Mouse (Mus musculus) forebrain, embryonic 13.5 days (tissue): ENCODE data around the gene Trip11. TPM values are rescaled to one million over a fixed set of nuclear protein-coding genes. Genes with fewer than 3 reads are reported as not detected.

Experiments used
- ATAC-seq: fragments of 200-750 bp; cut with Nextera tagmentation; 2 replicates; pipeline ENCODE4 v1.8.0; 2017
- H3K27ac ChIP-seq: fragments of 300-500 bp; sonication (generic); 2 replicates; pipeline ENCODE4 v1.5.1; 2015; ENCODE audit warnings: inconsistent platforms, mild to moderate bottlenecking, moderate library complexity
- H3K27me3 ChIP-seq: fragments of 300-500 bp; sonication (generic); 2 replicates; pipeline ENCODE4 v1.6.1; 2015; ENCODE audit warnings: mild to moderate bottlenecking, inconsistent platforms
- H3K36me3 ChIP-seq: fragments of 300-500 bp; sonication (generic); 2 replicates; pipeline ENCODE4 v1.6.1; 2015; ENCODE audit warnings: mild to moderate bottlenecking, inconsistent platforms; ENCODE audit not compliant: poor library complexity, severe bottlenecking
- H3K4me1 ChIP-seq: fragments of 300-500 bp; sonication (generic); 2 replicates; pipeline ENCODE4 v1.6.1; 2015; ENCODE audit warnings: inconsistent platforms
- H3K4me2 ChIP-seq: fragments of 300-500 bp; sonication (generic); 2 replicates; pipeline ENCODE4 v1.6.1; 2015; ENCODE audit warnings: inconsistent platforms, mild to moderate bottlenecking, moderate library complexity
- H3K4me3 ChIP-seq: fragments of 300-500 bp; sonication (generic); 2 replicates; pipeline ENCODE4 v1.5.1; 2015; ENCODE audit warnings: mild to moderate bottlenecking, inconsistent platforms
- H3K9ac ChIP-seq: fragments of 300-500 bp; sonication (generic); 2 replicates; pipeline ENCODE4 v1.6.1; 2015; ENCODE audit warnings: mild to moderate bottlenecking, inconsistent platforms
- H3K9me3 ChIP-seq: fragments of 300-500 bp; sonication (generic); replicated peaks from 2 replicates; pipeline ENCODE4 v1.6.1; 2016; ENCODE audit warnings: inconsistent platforms
- WGBS: fragments of 180-500 bp; shearing (Covaris S2); methylation state at CpG from one replicate; pipeline ENCODE4 v1.1.7; 2015; 5-methylcytosine and 5-hydroxymethylcytosine counted together
- polyA plus RNA-seq: library from polyadenylated mRNA; unstranded; fragments of >200 nt; fragmentation: Nextera tagmentation; extraction: Ambion mirVana; gene quantifications from 2 replicates; pipeline ENCODE4 v1.2.1, GENCODE M21; 2015

Trip11 gene
- polyA plus RNA-seq, 1 experiment from 2014 or later = 24.0 TPM

- Histone ChIP-seq H3K4me1 (peaks cover 14% of the 10 kb centered on the region), H3K9ac (no peak overlapping the region), H3K36me3 (no peaks in the 10 kb centered on the region), H3K4me2 (no peak overlapping the region), H3K27ac (no peak overlapping the region), H3K4me3 (no peak overlapping the region), H3K9me3 (no peaks in the 10 kb centered on the region), H3K27me3 (peaks cover 24% of the 10 kb centered on the region)
- WGBS = 44% methylated on average over 5 of the region's 5 CpGs
- ATAC-seq = no peak
Measured at GRCm38 (mm10) chr12:101816810-101817209, 96.3 kb downstream of the Trip11 start.

- Histone ChIP-seq H3K27ac (no peak overlapping the region), H3K27me3 (peaks cover 19% of the 10 kb centered on the region), H3K36me3 (no peaks in the 10 kb centered on the region), H3K9ac (no peak overlapping the region), H3K4me3 (no peak overlapping the region), H3K4me2 (no peak overlapping the region), H3K4me1 (peaks cover 14% of the 10 kb centered on the region), H3K9me3 (no peaks in the 10 kb centered on the region)
- ATAC-seq = no peak
- WGBS = 89% methylated on average over 6 of the region's 6 CpGs
Measured at GRCm38 (mm10) chr12:101815796-101816195, 97.3 kb downstream of the Trip11 start.

GRCm38 (mm10) chr12:101814423-101814822, 98.6 kb downstream of the Trip11 start:
- 94% methylated on average over 2 of the region's 2 CpGs for WGBS
- Histone ChIP-seq H3K9ac (no peak overlapping the region), H3K27ac (no peak overlapping the region), H3K4me3 (no peak overlapping the region), H3K27me3 (peaks cover 9% of the 10 kb centered on the region), H3K4me1 (peaks cover 11% of the 10 kb centered on the region), H3K9me3 (no peaks in the 10 kb centered on the region), H3K36me3 (no peaks in the 10 kb centered on the region), H3K4me2 (no peak overlapping the region)
- ATAC-seq = no peak

- H3K4me1 ChIP-seq = no peaks in the 10 kb centered on the region
- WGBS = 61% methylated on average over 6 of the region's 6 CpGs
- no peaks in the 10 kb centered on the region for H3K36me3 ChIP-seq
- ATAC-seq = no peak
- no peak overlapping the region for H3K4me3 ChIP-seq
- no peaks in the 10 kb centered on the region for H3K27me3 ChIP-seq
- no peaks in the 10 kb centered on the region for H3K9me3 ChIP-seq
- no peak overlapping the region for H3K27ac ChIP-seq
- H3K9ac ChIP-seq = no peak overlapping the region
- no peak overlapping the region for H3K4me2 ChIP-seq
Measured at GRCm38 (mm10) chr12:101811181-101811580, 101.9 kb downstream of the Trip11 start.

GRCm38 (mm10) chr12:101810515-101810914, 102.6 kb downstream of the Trip11 start:
- H3K4me2 ChIP-seq = no peak overlapping the region
- H3K36me3 ChIP-seq = no peaks in the 10 kb centered on the region
- no peak for ATAC-seq
- no peaks in the 10 kb centered on the region for H3K4me1 ChIP-seq
- H3K4me3 ChIP-seq = no peak overlapping the region
- H3K9ac ChIP-seq = no peak overlapping the region
- H3K27me3 ChIP-seq = no peaks in the 10 kb centered on the region
- no peak overlapping the region for H3K27ac ChIP-seq
- 67% methylated on average over 2 of the region's 2 CpGs for WGBS
- H3K9me3 ChIP-seq = no peaks in the 10 kb centered on the region

- H3K27ac ChIP-seq = no peak overlapping the region
- no peaks in the 10 kb centered on the region for H3K9me3 ChIP-seq
- H3K4me2 ChIP-seq = no peak overlapping the region
- no peak for ATAC-seq
- H3K27me3 ChIP-seq = no peaks in the 10 kb centered on the region
- 53% methylated on average over 2 of the region's 2 CpGs for WGBS
- H3K36me3 ChIP-seq = no peaks in the 10 kb centered on the region
- H3K4me3 ChIP-seq = no peak overlapping the region
- no peaks in the 10 kb centered on the region for H3K4me1 ChIP-seq
- H3K9ac ChIP-seq = no peak overlapping the region
Measured at GRCm38 (mm10) chr12:101807400-101807799, 105.7 kb downstream of the Trip11 start.

- no peak for ATAC-seq
- no peaks in the 10 kb centered on the region for H3K27me3 ChIP-seq
- no peaks in the 10 kb centered on the region for H3K4me1 ChIP-seq
- H3K4me2 ChIP-seq = no peak overlapping the region
- 87% methylated on average over 3 of the region's 3 CpGs for WGBS
- H3K36me3 ChIP-seq = no peaks in the 10 kb centered on the region
- no peak overlapping the region for H3K4me3 ChIP-seq
- no peak overlapping the region for H3K9ac ChIP-seq
- H3K27ac ChIP-seq = no peak overlapping the region
- no peaks in the 10 kb centered on the region for H3K9me3 ChIP-seq
Measured at GRCm38 (mm10) chr12:101802445-101802844, 110.6 kb downstream of the Trip11 start.

- H3K27ac ChIP-seq = no peak overlapping the region
- no peaks in the 10 kb centered on the region for H3K4me1 ChIP-seq
- H3K9ac ChIP-seq = no peak overlapping the region
- ATAC-seq = no peak
- H3K9me3 ChIP-seq = no peaks in the 10 kb centered on the region
- H3K27me3 ChIP-seq = no peaks in the 10 kb centered on the region
- no peaks in the 10 kb centered on the region for H3K36me3 ChIP-seq
- 87% methylated on average over 5 of the region's 5 CpGs for WGBS
- no peak overlapping the region for H3K4me2 ChIP-seq
- H3K4me3 ChIP-seq = no peak overlapping the region
Measured at GRCm38 (mm10) chr12:101801744-101802143, 111.3 kb downstream of the Trip11 start.

GRCm38 (mm10) chr12:101801051-101801450, 112.0 kb downstream of the Trip11 start:
- H3K4me3 ChIP-seq = no peak overlapping the region
- H3K36me3 ChIP-seq = no peaks in the 10 kb centered on the region
- ATAC-seq = no peak
- H3K27ac ChIP-seq = no peak overlapping the region
- WGBS = 87% methylated on average over 3 of the region's 3 CpGs
- H3K9me3 ChIP-seq = no peaks in the 10 kb centered on the region
- H3K4me1 ChIP-seq = no peaks in the 10 kb centered on the region
- H3K9ac ChIP-seq = no peak overlapping the region
- no peaks in the 10 kb centered on the region for H3K27me3 ChIP-seq
- H3K4me2 ChIP-seq = no peak overlapping the region

GRCm38 (mm10) chr12:101798189-101798922, 114.7 kb downstream of the Trip11 start:
- ATAC-seq = no peak
- 85% methylated on average over 7 of the region's 7 CpGs for WGBS
- Histone ChIP-seq H3K4me2 (no peak overlapping the region), H3K27me3 (no peaks in the 10 kb centered on the region), H3K36me3 (no peaks in the 10 kb centered on the region), H3K9me3 (no peaks in the 10 kb centered on the region), H3K27ac (no peak overlapping the region), H3K9ac (no peak overlapping the region), H3K4me1 (no peaks in the 10 kb centered on the region), H3K4me3 (no peak overlapping the region)

- Histone ChIP-seq H3K27ac (no peak overlapping the region), H3K4me3 (no peak overlapping the region), H3K9me3 (no peaks in the 10 kb centered on the region), H3K9ac (no peak overlapping the region), H3K27me3 (no peaks in the 10 kb centered on the region), H3K36me3 (no peaks in the 10 kb centered on the region), H3K4me2 (no peak overlapping the region), H3K4me1 (no peaks in the 10 kb centered on the region)
- ATAC-seq = no peak
- WGBS = 93% methylated on average over 3 of the region's 3 CpGs
Measured at GRCm38 (mm10) chr12:101794458-101794857, 118.6 kb downstream of the Trip11 start.

GRCm38 (mm10) chr12:101793221-101793621, 119.8 kb downstream of the Trip11 start:
- Histone ChIP-seq H3K4me3 (no peak overlapping the region), H3K4me2 (no peak overlapping the region), H3K27me3 (no peaks in the 10 kb centered on the region), H3K4me1 (no peaks in the 10 kb centered on the region), H3K9me3 (no peaks in the 10 kb centered on the region), H3K9ac (no peak overlapping the region), H3K27ac (no peak overlapping the region), H3K36me3 (no peaks in the 10 kb centered on the region)
- no peak for ATAC-seq
- WGBS = 83% methylated on average over 5 of the region's 5 CpGs

- H3K4me2 ChIP-seq = no peak overlapping the region
- no peak overlapping the region for H3K27ac ChIP-seq
- no peak for ATAC-seq
- no peaks in the 10 kb centered on the region for H3K9me3 ChIP-seq
- 94% methylated on average over 4 of the region's 4 CpGs for WGBS
- H3K9ac ChIP-seq = no peak overlapping the region
- H3K4me3 ChIP-seq = no peak overlapping the region
- no peaks in the 10 kb centered on the region for H3K36me3 ChIP-seq
- H3K27me3 ChIP-seq = no peaks in the 10 kb centered on the region
- no peaks in the 10 kb centered on the region for H3K4me1 ChIP-seq
Measured at GRCm38 (mm10) chr12:101792684-101793083, 120.4 kb downstream of the Trip11 start.
